Mouse (Mus musculus) bone marrow macrophage, adult 2 months (primary cell): ENCODE data around the gene Ccl11. TPM values are rescaled to one million over a fixed set of nuclear protein-coding genes. Genes with fewer than 3 reads are reported as not detected.

ENCODE experiments used
- H3K27ac ChIP-seq: 2 replicates; pipeline ENCODE4 v1.5.1; 2012; ENCODE audit warnings: low read depth, low read length; ENCODE audit not compliant: insufficient read depth
- H3K4me1 ChIP-seq: 2 replicates; pipeline ENCODE4 v1.6.1; 2012; ENCODE audit warnings: low read length; ENCODE audit not compliant: control insufficient read depth, insufficient read depth
- H3K4me3 ChIP-seq: 2 replicates; pipeline ENCODE4 v1.5.1; 2012; ENCODE audit warnings: mild to moderate bottlenecking, low read length, moderate library complexity; ENCODE audit not compliant: insufficient read depth
- CTCF ChIP-seq: IDR thresholded peaks from 2 replicates; pipeline ENCODE4 v1.5.1; 2012; ENCODE audit warnings: low read depth, mild to moderate bottlenecking, low read length, moderate library complexity
- POLR2A ChIP-seq: IDR thresholded peaks from 2 replicates; pipeline ENCODE4 v1.6.1; 2012; ENCODE audit warnings: mild to moderate bottlenecking, low read depth, low read length, borderline replicate concordance
- polyA plus RNA-seq: library from polyadenylated mRNA; stranded (reverse); fragments of >200 nt; gene quantifications from 2 replicates; pipeline ENCODE4 v1.2.4, GENCODE M21; 2012; ENCODE audit not compliant: missing spikeins, insufficient read depth, insufficient read length

Gene Ccl11
- polyA plus RNA-seq, 1 experiment: not detected

DNA sequence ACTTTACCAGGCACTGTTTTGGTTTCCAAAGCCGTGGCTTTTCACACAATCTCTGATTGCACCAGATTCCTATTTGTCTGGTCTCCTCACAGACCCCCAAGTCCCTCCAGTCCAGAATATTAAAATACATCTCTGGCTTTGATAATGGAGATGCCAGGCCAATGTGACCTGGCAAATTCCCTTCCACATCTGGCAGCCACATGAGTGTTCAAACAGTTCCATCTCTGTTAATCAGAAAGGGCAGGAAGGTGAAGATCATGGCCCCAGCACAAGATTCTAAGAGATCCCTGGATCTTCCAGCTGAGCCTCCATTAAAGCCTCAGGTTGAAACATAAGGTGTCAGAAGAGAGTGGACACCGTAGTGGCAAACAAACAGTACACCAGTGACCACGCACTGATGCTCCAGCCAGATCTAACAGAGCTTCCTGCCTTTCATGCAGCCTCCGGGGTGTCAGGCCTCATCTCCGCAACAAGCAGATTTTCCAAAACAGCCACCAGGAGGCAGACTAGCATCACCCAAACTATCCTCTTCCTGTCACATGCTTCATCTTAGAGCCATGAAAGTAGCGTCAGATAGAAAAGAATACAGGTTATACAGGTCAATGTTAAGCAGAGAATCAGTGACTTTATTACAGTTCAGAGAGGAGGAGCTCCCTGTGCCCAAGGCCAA, 9.7 kb upstream of the Ccl11 start:
- H3K27ac ChIP-seq: no peak overlapping the region
- H3K4me3 ChIP-seq: no peak overlapping the region
- H3K4me1 ChIP-seq: peaks cover 37% of the 10 kb centered on the region
- TF ChIP-seq POLR2A (no peak), CTCF (peak; percentile 50)

DNA sequence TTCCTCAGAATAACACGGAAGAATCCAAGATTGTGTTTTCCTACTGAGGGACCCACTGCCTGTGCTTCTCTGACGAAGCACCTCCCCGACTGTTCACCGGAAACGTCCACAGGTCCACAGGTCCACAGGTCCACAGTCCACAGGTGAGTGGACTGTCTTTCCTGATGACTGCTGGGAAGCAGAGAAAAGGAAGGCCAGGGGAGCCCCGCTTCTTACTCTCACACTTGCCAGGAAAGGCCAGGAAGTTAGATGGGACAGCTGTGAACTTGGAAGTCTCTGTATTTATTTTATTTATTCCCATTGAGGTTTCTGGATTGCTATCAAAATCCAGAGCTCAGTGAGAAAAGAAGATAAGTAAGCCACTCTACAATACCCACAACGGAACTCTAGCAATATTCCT, 3.8 kb upstream of the Ccl11 start:
- H3K27ac ChIP-seq: no peak overlapping the region
- TF ChIP-seq CTCF (no peak), POLR2A (no peak)
- H3K4me3 ChIP-seq: no peak overlapping the region
- H3K4me1 ChIP-seq: no peaks in the 10 kb centered on the region

DNA sequence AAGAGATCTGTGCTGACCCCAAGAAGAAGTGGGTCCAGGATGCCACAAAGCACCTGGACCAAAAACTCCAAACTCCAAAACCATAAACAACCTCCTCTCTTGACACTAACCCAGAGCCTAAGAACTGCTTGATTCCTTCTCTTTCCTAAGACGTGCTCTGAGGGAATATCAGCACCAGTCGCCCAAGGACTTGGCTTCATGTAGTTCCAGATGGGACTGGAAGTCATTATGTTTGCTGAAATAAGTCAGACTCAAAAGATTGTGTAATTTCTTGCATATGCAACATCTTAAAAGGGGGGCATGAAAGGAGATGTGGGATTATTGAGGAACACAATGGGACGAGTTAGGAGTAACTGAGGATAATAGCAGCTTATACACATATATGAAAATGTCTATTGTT, 4.6 kb downstream of the Ccl11 start:
- peaks cover 12% of the 10 kb centered on the region for H3K4me1 ChIP-seq
- H3K4me3 ChIP-seq: no peak overlapping the region
- TF ChIP-seq CTCF: no peak
- no peak for TF ChIP-seq POLR2A
- H3K27ac ChIP-seq: no peak overlapping the region

DNA sequence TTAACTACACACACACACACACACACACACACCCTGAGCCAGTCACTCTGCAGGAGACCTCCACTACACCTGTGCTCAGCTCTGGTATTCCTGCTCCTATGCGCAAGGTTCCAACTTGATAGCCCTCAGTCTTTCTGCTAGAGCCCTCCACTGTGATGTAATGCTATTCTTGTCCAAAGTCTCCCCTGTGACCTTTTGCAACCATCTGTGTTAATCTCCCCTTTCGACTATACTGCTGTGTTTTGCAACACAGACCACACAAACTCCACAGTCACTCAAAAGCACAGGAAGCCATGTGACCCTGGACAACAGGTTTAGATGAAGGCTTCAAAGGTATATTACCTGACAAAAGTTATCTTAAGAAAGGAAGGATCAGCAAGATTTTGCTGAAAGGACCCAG, 5.8 kb downstream of the Ccl11 start:
- H3K27ac ChIP-seq: no peak overlapping the region
- TF ChIP-seq POLR2A (no peak), CTCF (no peak)
- peaks cover 12% of the 10 kb centered on the region for H3K4me1 ChIP-seq
- H3K4me3 ChIP-seq: no peak overlapping the region

DNA sequence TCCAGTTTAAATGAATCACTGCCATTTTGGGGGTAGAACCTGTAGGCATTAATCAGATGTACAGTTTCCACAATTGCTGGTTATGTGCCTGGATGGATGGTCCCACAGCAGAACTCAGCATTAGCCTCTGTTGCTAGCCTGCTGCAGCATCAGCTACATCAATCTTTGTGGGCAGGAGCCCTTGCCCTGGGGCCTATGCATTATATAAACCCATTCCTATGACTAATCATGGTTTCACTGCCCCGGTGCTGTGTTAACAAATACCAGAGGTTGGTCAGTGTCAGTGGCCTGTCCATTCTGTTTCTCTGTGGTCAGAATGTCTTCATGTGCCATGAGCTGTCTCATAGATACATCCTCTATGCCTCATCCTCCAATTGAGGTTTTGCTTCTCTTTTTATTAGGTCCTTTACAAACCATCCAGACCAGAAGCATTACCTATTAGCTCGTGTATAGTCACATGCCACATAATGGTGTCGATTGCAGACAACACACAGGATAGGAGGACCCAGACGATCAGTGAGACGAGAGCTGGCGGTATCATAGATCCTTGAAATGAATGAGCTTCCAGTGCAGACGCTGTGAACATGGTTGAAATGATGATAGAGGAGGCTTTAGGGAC, 9.4 kb downstream of the Ccl11 start:
- TF ChIP-seq POLR2A: no peak
- TF ChIP-seq CTCF: no peak
- Histone ChIP-seq H3K4me3 (no peak overlapping the region), H3K4me1 (peaks cover 14% of the 10 kb centered on the region), H3K27ac (no peak overlapping the region)

DNA sequence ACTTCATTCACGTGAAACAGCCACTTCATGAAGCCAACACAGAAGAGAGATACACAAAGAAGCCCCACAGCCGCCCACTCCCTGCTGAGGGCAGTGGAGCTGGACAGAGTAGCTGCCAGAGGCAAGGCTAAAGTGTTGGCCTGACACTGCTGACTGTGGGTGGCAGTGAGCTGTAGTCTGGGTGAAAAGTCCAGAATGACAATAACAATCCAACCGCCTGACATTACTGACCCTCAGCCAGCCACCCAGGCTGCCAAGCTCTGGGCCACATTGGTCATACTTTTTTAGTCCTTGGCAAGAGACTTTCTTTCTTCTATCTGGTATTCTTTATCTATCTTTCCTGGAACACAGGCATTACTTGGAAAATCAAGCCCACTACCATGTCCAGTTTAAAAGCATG, 13.5 kb downstream of the Ccl11 start:
- no peak overlapping the region for H3K4me3 ChIP-seq
- H3K4me1 ChIP-seq: peaks cover 27% of the 10 kb centered on the region
- no peak overlapping the region for H3K27ac ChIP-seq
- TF ChIP-seq POLR2A: no peak
- no peak for TF ChIP-seq CTCF

DNA sequence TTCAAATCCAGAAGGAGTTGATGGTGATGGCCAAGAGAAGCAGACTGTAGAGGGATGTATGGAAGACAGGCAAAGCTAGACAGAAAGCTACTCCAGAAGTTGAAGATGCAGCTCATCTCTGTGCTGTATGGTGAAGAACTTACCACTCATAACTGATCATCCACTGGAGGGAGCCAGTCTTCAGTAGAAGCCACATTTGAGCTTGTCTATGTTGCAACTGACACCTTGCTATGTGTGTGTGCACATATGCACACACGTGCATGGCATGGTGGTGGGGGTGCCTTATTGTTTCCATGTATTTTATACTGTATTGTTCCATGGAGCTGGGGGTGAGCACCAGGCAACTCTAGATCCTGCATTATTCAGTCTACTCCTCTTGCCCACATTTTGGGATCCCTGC, 14.8 kb downstream of the Ccl11 start:
- Histone ChIP-seq H3K27ac (no peak overlapping the region), H3K4me1 (peaks cover 23% of the 10 kb centered on the region), H3K4me3 (no peak overlapping the region)
- TF ChIP-seq CTCF (no peak; the same call in 1 of the 2 replicates), POLR2A (no peak)

DNA sequence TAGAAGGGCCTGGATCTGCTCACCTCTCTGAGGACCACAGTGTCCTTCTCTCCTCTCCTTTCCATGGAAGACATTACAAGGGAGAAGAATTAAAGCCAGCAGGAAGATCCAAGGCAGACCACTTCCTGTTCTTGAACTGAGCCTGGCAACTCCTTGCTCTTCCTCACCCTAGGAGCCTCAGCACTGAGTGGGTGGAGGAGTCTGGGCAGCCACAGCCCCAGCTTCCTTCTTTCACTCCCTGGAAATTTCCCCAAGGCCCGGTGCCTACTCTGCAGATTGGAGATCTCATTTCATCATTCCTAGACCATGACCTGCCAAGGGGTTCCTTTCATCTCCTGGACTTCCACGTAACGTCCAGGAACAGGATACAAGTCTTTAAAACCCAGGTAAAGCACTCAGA, 15.4 kb downstream of the Ccl11 start:
- Histone ChIP-seq H3K4me3 (no peak overlapping the region), H3K4me1 (peaks cover 28% of the 10 kb centered on the region), H3K27ac (peak overlapping the region; percentile 40)
- TF ChIP-seq POLR2A (no peak), CTCF (no peak)

DNA sequence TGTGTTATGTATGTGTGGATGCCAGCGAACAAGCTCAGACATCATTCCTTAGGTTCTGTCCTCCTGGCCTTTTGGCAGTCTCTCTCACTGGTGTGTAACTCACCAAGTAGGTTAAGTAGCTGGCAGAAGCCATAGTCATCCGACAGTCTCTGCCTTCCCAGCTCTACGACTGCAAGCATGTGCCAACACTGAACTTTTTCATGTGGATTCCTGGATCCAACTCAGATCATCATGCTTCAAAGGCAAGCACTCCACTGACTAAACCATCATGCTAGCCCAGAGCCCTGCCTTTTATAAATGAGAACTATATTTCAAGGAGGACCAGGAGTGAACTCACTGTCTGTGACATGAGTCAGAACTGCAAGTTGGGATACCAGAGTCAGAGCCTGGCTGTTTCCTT, 16.1 kb downstream of the Ccl11 start:
- TF ChIP-seq POLR2A: no peak
- no peak for TF ChIP-seq CTCF
- H3K4me1 ChIP-seq: peaks cover 31% of the 10 kb centered on the region
- no peak overlapping the region for H3K27ac ChIP-seq
- H3K4me3 ChIP-seq: no peak overlapping the region

DNA sequence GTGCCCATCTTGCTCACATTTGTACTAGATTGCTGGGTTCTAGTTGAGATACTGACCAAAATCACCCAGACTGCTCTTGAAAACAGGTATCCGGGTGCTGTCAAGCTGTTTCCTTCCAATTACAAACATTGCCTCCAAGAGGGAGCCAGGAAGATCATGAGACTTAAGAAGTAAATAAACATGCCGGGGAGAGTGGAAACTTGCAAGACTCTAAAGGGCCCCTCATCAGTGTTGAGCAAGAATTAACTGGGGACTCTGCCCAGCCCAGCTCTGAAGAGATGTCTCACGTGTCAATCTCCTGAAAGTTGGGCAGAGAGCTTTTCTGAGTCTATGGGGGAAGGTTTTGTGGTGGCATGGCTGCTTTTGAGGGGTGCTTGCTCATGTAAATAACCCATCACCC, 19.4 kb downstream of the Ccl11 start:
- no peak for TF ChIP-seq POLR2A
- TF ChIP-seq CTCF: no peak
- H3K4me1 ChIP-seq: peaks cover 39% of the 10 kb centered on the region
- no peak overlapping the region for H3K4me3 ChIP-seq
- H3K27ac ChIP-seq: no peak overlapping the region
